Mouse (Mus musculus) myocyte (in vitro differentiated cells): Measurements from ENCODE around the gene Nlgn2. TPM values are rescaled to one million over a fixed set of nuclear protein-coding genes. Genes with fewer than 3 reads are reported as not detected.

Experiments used
- H3K27me3 ChIP-seq: one replicate; pipeline ENCODE4 v1.6.1; 2011; ENCODE audit not compliant: control insufficient read depth, insufficient read depth, insufficient read length
- H3K36me3 ChIP-seq: one replicate; pipeline ENCODE4 v1.6.1; 2011; ENCODE audit not compliant: control insufficient read depth, insufficient read depth
- H3K4me2 ChIP-seq: one replicate; pipeline ENCODE4 v1.6.1; 2011; ENCODE audit warnings: low read depth, control low read depth
- H3K4me3 ChIP-seq: one replicate; pipeline ENCODE4 v1.5.1; 2011; ENCODE audit warnings: mild to moderate bottlenecking, control low read depth, moderate library complexity
- H3K79me2 ChIP-seq: one replicate; pipeline ENCODE4 v1.6.1; 2011; ENCODE audit not compliant: control insufficient read depth, insufficient read depth
- H3ac ChIP-seq: one replicate; pipeline ENCODE4 v1.6.1; 2011; ENCODE audit not compliant: control insufficient read depth, insufficient read length
- CEBPB ChIP-seq: IDR thresholded peaks from 2 replicates; pipeline ENCODE4 v1.6.1; 2011; ENCODE audit warnings: mild to moderate bottlenecking, moderate library complexity; ENCODE audit not compliant: poor library complexity, insufficient read depth, severe bottlenecking
- E2F4 ChIP-seq: IDR thresholded peaks from one replicate; pipeline ENCODE4 v1.6.1; 2011; ENCODE audit warnings: mild to moderate bottlenecking, control low read depth, moderate library complexity; ENCODE audit not compliant: insufficient read depth
- MAX ChIP-seq: IDR thresholded peaks from one replicate; pipeline ENCODE4 v1.6.1; 2011; ENCODE audit warnings: low read depth, mild to moderate bottlenecking, control low read depth
- MYOD1 ChIP-seq, 3 experiments: IDR thresholded peaks; one replicate each; pipeline ENCODE4 v1.6.1; 2011; ENCODE audit warnings: control low read depth in 2 of 3, low read depth in 2 of 3, mild to moderate bottlenecking in 2 of 3, moderate library complexity in 1 of 3; ENCODE audit not compliant: insufficient read length in 2 of 3, control insufficient read depth in 1 of 3
- MYOG ChIP-seq, 3 experiments: IDR thresholded peaks; one replicate each; pipeline ENCODE4 v1.6.1; 2011; ENCODE audit warnings: control low read depth in 2 of 3, low read depth in 2 of 3, mild to moderate bottlenecking in 2 of 3; ENCODE audit not compliant: insufficient read length in 2 of 3, control insufficient read depth in 1 of 3, insufficient read depth in 1 of 3
- POLR2A ChIP-seq: IDR thresholded peaks from one replicate; pipeline ENCODE4 v1.6.1; 2011; ENCODE audit warnings: low read depth, mild to moderate bottlenecking, control low read depth, moderate library complexity; ENCODE audit not compliant: insufficient read length
- POLR2AphosphoS2 ChIP-seq: IDR thresholded peaks from one replicate; pipeline ENCODE4 v1.6.1; 2011; ENCODE audit warnings: low read depth, control low read depth; ENCODE audit not compliant: insufficient read length
- REST ChIP-seq: IDR thresholded peaks from one replicate; pipeline ENCODE4 v1.6.1; 2011; ENCODE audit warnings: mild to moderate bottlenecking, control low read depth, moderate library complexity; ENCODE audit not compliant: insufficient read depth, insufficient read length
- SRF ChIP-seq: IDR thresholded peaks from one replicate; pipeline ENCODE4 v1.6.1; 2011; ENCODE audit warnings: low read depth; ENCODE audit not compliant: control insufficient read depth, insufficient read length
- TCF12 ChIP-seq: IDR thresholded peaks from one replicate; pipeline ENCODE4 v1.6.1; 2011; ENCODE audit warnings: mild to moderate bottlenecking, control low read depth; ENCODE audit not compliant: poor library complexity, insufficient read depth, severe bottlenecking
- TCF3 ChIP-seq: IDR thresholded peaks from one replicate; pipeline ENCODE4 v1.6.1; 2011; ENCODE audit warnings: low read depth, control low read depth; ENCODE audit not compliant: insufficient read length
- USF1 ChIP-seq: IDR thresholded peaks from one replicate; pipeline ENCODE4 v1.6.1; 2011; ENCODE audit warnings: low read depth, mild to moderate bottlenecking, control low read depth, moderate library complexity
- polyA plus RNA-seq: library from polyadenylated mRNA; unstranded; fragments of >200 nt; fragmentation: generic; extraction: Trizol; gene quantifications from one replicate; pipeline ENCODE4 v1.2.1, GENCODE M21; 2012; ENCODE audit warnings: missing spikeins

Nlgn2 gene
- polyA plus RNA-seq, 1 experiment, result 12.8 TPM

DNA sequence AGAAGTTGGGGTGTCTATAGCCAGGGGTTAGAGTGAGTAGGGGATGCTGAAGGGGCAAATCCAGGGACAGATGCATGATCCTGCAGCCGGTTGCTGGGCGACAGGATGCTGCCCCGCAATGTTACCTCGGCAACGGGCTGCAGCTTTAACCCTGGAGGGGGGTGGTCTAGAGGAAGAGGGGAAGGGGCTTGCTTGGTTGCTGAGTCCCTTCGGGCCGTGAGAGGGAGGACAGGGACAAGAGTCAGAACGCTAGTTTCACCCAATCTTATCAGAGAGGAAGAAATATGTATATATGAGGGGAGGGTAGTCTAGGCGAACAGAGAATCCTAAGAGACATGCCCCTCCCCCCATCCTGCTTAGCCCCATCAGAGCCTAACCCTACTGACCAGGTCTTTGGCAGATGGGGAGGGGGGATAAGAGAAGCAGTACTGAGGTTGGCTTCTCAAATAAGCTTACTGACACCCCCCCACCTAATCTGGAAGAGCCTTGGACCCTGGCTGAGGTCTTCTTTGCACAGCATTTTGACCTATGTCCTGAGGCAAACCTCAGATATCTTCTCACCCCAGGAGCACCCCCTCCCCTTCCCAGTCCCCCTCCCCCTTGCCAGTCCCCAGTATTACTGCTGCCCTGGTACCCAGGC lies 2.1 kb downstream of the Nlgn2 start:
- no peaks in the 10 kb centered on the region for H3K79me2 ChIP-seq
- TF ChIP-seq MYOD1 (IDR thresholded peaks at IDR 0.05; ENCODE audit: control insufficient read depth in 1 of 3, insufficient read length in 2 of 3, low read depth in 2 of 3) (no peak), MAX (no peak), POLR2A (no peak), TCF3 (no peak), CEBPB (no peak), USF1 (no peak), E2F4 (no peak), MYOG (IDR thresholded peaks at IDR 0.05; ENCODE audit: control insufficient read depth in 1 of 3, insufficient read depth in 1 of 3, insufficient read length in 2 of 3, low read depth in 2 of 3) (no peak), POLR2AphosphoS2 (no peak), SRF (no peak), TCF12 (no peak), REST (no peak)
- H3K27me3 ChIP-seq, result no peaks in the 10 kb centered on the region
- no peaks in the 10 kb centered on the region for H3K36me3 ChIP-seq
- H3K4me3 ChIP-seq, result no peak overlapping the region
- no peak overlapping the region for H3K4me2 ChIP-seq
- no peak overlapping the region for H3ac ChIP-seq

DNA sequence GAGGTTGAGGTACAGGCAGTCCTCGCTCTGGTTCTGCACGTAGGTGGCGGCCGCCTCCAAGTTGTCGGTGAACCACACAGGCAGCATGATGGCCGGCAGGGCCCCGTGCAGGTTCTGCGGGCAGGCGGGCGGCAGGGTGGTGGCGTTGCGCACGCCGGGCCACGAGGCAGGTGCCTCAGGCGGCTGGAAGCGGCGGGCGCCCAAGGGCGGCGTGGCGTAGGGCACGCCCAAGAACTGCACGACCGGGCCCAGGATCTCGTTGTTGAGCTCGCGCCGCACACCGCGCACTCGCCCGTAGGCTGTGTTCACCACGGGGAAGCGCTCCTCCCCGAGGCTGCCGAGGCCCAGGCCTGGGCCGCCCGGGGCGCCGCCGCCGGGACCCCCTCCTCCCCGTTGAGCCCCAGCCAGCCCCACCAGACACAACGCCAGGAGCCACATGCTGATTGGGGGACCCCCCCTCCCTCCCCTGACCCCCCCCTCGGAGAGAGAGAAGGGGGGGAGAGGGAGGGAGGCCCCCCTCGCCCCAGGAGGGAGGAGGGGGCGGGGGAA lies 3.5 kb downstream of the Nlgn2 start:
- TF ChIP-seq TCF12 (no peak), MYOD1 (IDR thresholded peaks at IDR 0.05; ENCODE audit: control insufficient read depth in 1 of 3, insufficient read length in 2 of 3, low read depth in 2 of 3) (no peak), REST (no peak), SRF (no peak), MAX (no peak), E2F4 (no peak), TCF3 (no peak), USF1 (no peak), POLR2A (no peak)
- Histone ChIP-seq H3ac (no peak overlapping the region), H3K27me3 (no peaks in the 10 kb centered on the region), H3K4me3 (no peak overlapping the region), H3K4me2 (no peak overlapping the region), H3K36me3 (no peaks in the 10 kb centered on the region), H3K79me2 (no peaks in the 10 kb centered on the region)

DNA sequence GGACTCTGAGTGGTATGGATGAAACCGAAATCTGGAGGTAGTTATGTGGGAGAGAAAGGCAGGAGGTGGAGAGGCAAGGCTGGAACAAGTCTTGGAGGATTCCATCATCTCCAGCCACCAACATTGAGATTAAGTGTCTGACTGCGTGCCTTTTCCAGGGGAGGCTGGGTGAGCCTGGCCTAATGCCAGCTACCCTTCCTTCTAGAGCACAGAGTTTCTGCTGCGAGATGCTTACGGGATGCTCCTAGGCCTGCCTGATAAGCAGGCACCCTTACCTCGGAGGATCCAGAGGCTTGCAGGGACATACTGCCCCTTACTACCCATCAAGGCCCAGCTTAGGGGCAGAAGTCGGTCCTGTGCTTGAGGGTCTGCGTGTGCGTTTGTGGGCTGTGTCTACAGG lies 4.0 kb downstream of the Nlgn2 start:
- Histone ChIP-seq H3K36me3 (no peaks in the 10 kb centered on the region), H3K4me3 (no peak overlapping the region), H3ac (no peak overlapping the region), H3K27me3 (no peaks in the 10 kb centered on the region), H3K79me2 (no peaks in the 10 kb centered on the region), H3K4me2 (no peak overlapping the region)
- TF ChIP-seq SRF, result no peak
- TF ChIP-seq MAX, result no peak
- no peak for TF ChIP-seq REST
- no peak for TF ChIP-seq E2F4
- no peak for TF ChIP-seq MYOG (IDR thresholded peaks at IDR 0.05; ENCODE audit: control insufficient read depth in 1 of 3, insufficient read depth in 1 of 3, insufficient read length in 2 of 3, low read depth in 2 of 3)
- TF ChIP-seq CEBPB, result no peak
- no peak for TF ChIP-seq POLR2A
- TF ChIP-seq USF1, result no peak
- no peak for TF ChIP-seq POLR2AphosphoS2
- no peak for TF ChIP-seq TCF3
- no peak for TF ChIP-seq MYOD1 (IDR thresholded peaks at IDR 0.05; ENCODE audit: control insufficient read depth in 1 of 3, insufficient read length in 2 of 3, low read depth in 2 of 3)
- TF ChIP-seq TCF12, result no peak

DNA sequence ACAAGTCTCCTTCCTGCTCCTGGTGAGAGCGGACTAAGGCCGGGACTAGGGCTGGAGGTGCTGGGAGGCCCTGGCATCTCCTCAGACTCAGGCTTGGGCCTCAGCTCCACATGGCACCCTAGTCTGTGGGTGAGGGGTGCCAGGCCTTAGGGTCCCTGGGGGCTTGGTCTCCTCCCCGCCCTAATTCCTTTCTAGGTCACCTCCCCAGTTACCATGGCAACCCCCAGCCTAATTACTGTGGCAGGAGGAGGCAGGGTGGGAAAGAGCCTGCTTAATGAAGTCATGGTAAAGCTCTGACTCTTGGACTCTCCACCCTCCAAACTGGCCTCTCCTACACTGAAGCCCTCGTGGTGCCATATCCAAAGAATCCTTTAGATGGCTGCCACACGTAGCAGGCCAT lies 8.8 kb downstream of the Nlgn2 start:
- no peaks in the 10 kb centered on the region for H3K79me2 ChIP-seq
- H3ac ChIP-seq, result no peak overlapping the region
- no peak overlapping the region for H3K4me2 ChIP-seq
- no peaks in the 10 kb centered on the region for H3K27me3 ChIP-seq
- H3K36me3 ChIP-seq, result no peaks in the 10 kb centered on the region
- H3K4me3 ChIP-seq, result no peak overlapping the region
- TF ChIP-seq REST, result no peak
- TF ChIP-seq E2F4, result no peak
- no peak for TF ChIP-seq MYOD1 (IDR thresholded peaks at IDR 0.05; ENCODE audit: control insufficient read depth in 1 of 3, insufficient read length in 2 of 3, low read depth in 2 of 3)
- no peak for TF ChIP-seq TCF12
- TF ChIP-seq SRF, result no peak
- TF ChIP-seq POLR2AphosphoS2, result no peak
- TF ChIP-seq TCF3, result no peak
- TF ChIP-seq USF1, result no peak
- TF ChIP-seq MYOG (IDR thresholded peaks at IDR 0.05; ENCODE audit: control insufficient read depth in 1 of 3, insufficient read depth in 1 of 3, insufficient read length in 2 of 3, low read depth in 2 of 3), result no peak
- no peak for TF ChIP-seq POLR2A
- no peak for TF ChIP-seq CEBPB
- TF ChIP-seq MAX, result no peak
